In genomic region chr4:47302610-47303009, GRCm38 (mm10) we compare ENCODE assay signal across 16 mouse cellular contexts. TPM values are rescaled to one million over a fixed set of nuclear protein-coding genes. Genes with fewer than 3 reads are reported as not detected.
DNase-seq lines count a peak whose midpoint lies in the region; ATAC-seq and TF ChIP-seq lines count a peak whose summit lies in the region.
"Had no signal": no experiment of that assay in that cellular context is flagged by ENCODE, and none has a peak within 500 bp of the region (broad histone marks: within the 10 kb centered on the region; RNA-seq: fewer than 3 reads in every experiment).

No protein-coding gene starts in this region.

- no peaks in the 10 kb centered on the region for H3K27me3 ChIP-seq in thymus, adult 2 months (ENCODE audit: control insufficient read depth, insufficient read depth, low read length)
- H3K27me3 ChIP-seq: kidney, embryonic 15.5 days; midbrain, embryonic 15.5 days had no signal

- intact Hi-C loops in left cerebral cortex, postnatal 36 days (cut with DNase I), result no loop called here

- no peak for DNase-seq in thymus, adult 2 months
- DNase-seq in thymus, postnatal 10 days (ENCODE audit: low spot score in 2 of 2), result no peak
- DNase-seq in left cerebral cortex, postnatal 36 days (ENCODE audit: low spot score in 2 of 2), result no peak
- DNase-seq in frontal cortex, adult 2 months (ENCODE audit: extremely low spot score in 1 of 2, low spot score in 1 of 2), result no peak
- no peak for DNase-seq in lung, adult 2 months
- DNase-seq: cerebellum, postnatal 14 days; forebrain, postnatal 0 days; gastrocnemius, postnatal 25 days; heart, postnatal 14 days; lung, postnatal 10 days; right cerebral cortex, postnatal 14 days had no signal

- H3K4me1 ChIP-seq in thymus, adult 2 months (replicated peaks; ENCODE audit: control insufficient read depth, insufficient read depth, low read length), result peaks cover 29% of the 10 kb centered on the region
- H3K4me1 ChIP-seq in lung, adult 2 months (ENCODE audit: control insufficient read depth, insufficient read depth, low read length), result no peaks in the 10 kb centered on the region
- H3K4me1 ChIP-seq: heart, embryonic 10.5 days; kidney, embryonic 15.5 days; midbrain, embryonic 15.5 days had no signal

- no peak overlapping the region for H3K4me3 ChIP-seq in thymus, adult 2 months (ENCODE audit: control insufficient read depth, insufficient read depth, low read length)
- H3K4me3 ChIP-seq in lung, adult 2 months (replicated peaks; ENCODE audit: extremely low read depth, low read depth, low read length), result no peak overlapping the region
- H3K4me3 ChIP-seq: heart, embryonic 10.5 days; kidney, embryonic 15.5 days; midbrain, embryonic 15.5 days had no signal

- H3K36me3 ChIP-seq in thymus, adult 2 months (ENCODE audit: control insufficient read depth, insufficient read depth, low read length), result no peaks in the 10 kb centered on the region
- H3K36me3 ChIP-seq: midbrain, embryonic 15.5 days had no signal

- 8% methylated on average over 7 of the region's 7 CpGs for WGBS in thymus, adult 2 months
- WGBS in lung, adult 2 months, result 87% methylated on average over 7 of the region's 7 CpGs

- H3K27ac ChIP-seq in thymus, adult 2 months (ENCODE audit: control insufficient read depth, insufficient read depth, low read length), result peak overlapping the region; percentile 41
- H3K27ac ChIP-seq: heart, embryonic 10.5 days; kidney, embryonic 15.5 days; midbrain, embryonic 15.5 days had no signal

- peak; percentile 21 for ATAC-seq in granulocyte monocyte progenitor cell, adult 5-6 weeks (replicated peaks; ENCODE audit: poor library complexity, severe bottlenecking)
- ATAC-seq in megakaryocyte-erythroid progenitor cell, adult 5-6 weeks (replicated peaks; ENCODE audit: low FRiP score, low TSS enrichment, poor library complexity, severe bottlenecking), result peak; percentile 70
- ATAC-seq: forebrain, postnatal 0 days; midbrain, embryonic 15.5 days had no signal

- no peak for TF ChIP-seq CTCF in thymus, adult 2 months (IDR thresholded peaks at IDR 0.05; ENCODE audit: borderline replicate concordance, control insufficient read depth, extremely low read depth, insufficient read depth, low read length, poor library complexity)
- TF ChIP-seq CTCF in lung, adult 2 months (IDR thresholded peaks at IDR 0.05; ENCODE audit: insufficient read depth, low read length), result no peak

- TF ChIP-seq POLR2A in thymus, adult 2 months (IDR thresholded peaks at IDR 0.05; ENCODE audit: control insufficient read depth, extremely low read depth, insufficient read depth, low read length, poor library complexity), result no peak
- no peak for TF ChIP-seq POLR2A in lung, adult 2 months (IDR thresholded peaks at IDR 0.05; ENCODE audit: borderline replicate concordance, extremely low read depth, low read depth, low read length)

RNA-seq across cellular contexts. Expression of gene Tgfbr1, which starts 50.4 kb away (rescaled TPM):
- polyA plus RNA-seq in thymus, adult 2 months (2012; rRNA removed), result 13.2 and 17.8 TPM in 2 replicates
- 14.0 and 18.4 TPM in 2 replicates for total RNA-seq in granulocyte monocyte progenitor cell, adult 5-6 weeks (2014; fragmentation: Nextera tagmentation)
- total RNA-seq in granulocyte monocyte progenitor cell, adult 5-6 weeks (2017), result 19.1 and 21.8 TPM in 2 replicates
- total RNA-seq in megakaryocyte-erythroid progenitor cell, adult 5-6 weeks (2014; fragmentation: Nextera tagmentation), result 11.1 and 11.6 TPM in 2 replicates
- total RNA-seq in megakaryocyte-erythroid progenitor cell, adult 5-6 weeks (2017), result 8.5 and 17.7 TPM in 2 replicates
- 10 to 100 TPM; 18.9 to 20.2 TPM for total RNA-seq in left cerebral cortex, postnatal 36 days (2021)
- 11.6 and 15.6 TPM in 2 replicates for polyA plus RNA-seq in frontal cortex, adult 2 months (2012; rRNA removed)
- polyA plus RNA-seq in lung, adult 2 months (2012; rRNA removed), result 6.2 and 9.9 TPM in 2 replicates
